Mouse (Mus musculus) kidney, postnatal 0 days (tissue): ENCODE measurements around the gene Ooep. TPM values are rescaled to one million over a fixed set of nuclear protein-coding genes. Genes with fewer than 3 reads are reported as not detected.
"Not testable (repeated sequence)": the region's sequence is repeated elsewhere in the genome, so short reads cannot be mapped to it uniquely, and the experiment has no call there.

Experiments
- ATAC-seq: fragments of 200-750 bp; cut with Nextera tagmentation; replicated peaks from 2 replicates; pipeline ENCODE4 v1.8.0; 2017; ENCODE audit warnings: low read depth, moderate number of reproducible peaks, moderate TSS enrichment, moderate library complexity; ENCODE audit not compliant: low FRiP score
- DNase-seq: peaks from one replicate; pipeline ENCODE4 v3.0.0-alpha.2; 2016; ENCODE audit warnings: low spot score
- H3K27ac ChIP-seq: fragments of 300-500 bp; sonication (generic); 2 replicates; pipeline ENCODE4 v1.5.1; 2014; ENCODE audit warnings: mild to moderate bottlenecking
- H3K27me3 ChIP-seq: fragments of 300-500 bp; sonication (generic); 2 replicates; pipeline ENCODE4 v1.6.1; 2014; ENCODE audit warnings: low read length, mixed read lengths; ENCODE audit not compliant: insufficient read depth
- H3K36me3 ChIP-seq: fragments of 300-500 bp; sonication (generic); 2 replicates; pipeline ENCODE4 v1.6.1; 2014; ENCODE audit warnings: low read length, mixed read lengths; ENCODE audit not compliant: insufficient read depth
- H3K4me1 ChIP-seq: fragments of 300-500 bp; sonication (generic); replicated peaks from 2 replicates; pipeline ENCODE4 v1.6.1; 2014; ENCODE audit warnings: antibody characterized with exemption, low read length, mixed read lengths; ENCODE audit not compliant: insufficient read depth
- H3K4me2 ChIP-seq: fragments of 300-500 bp; sonication (generic); 2 replicates; pipeline ENCODE4 v1.6.1; 2014; ENCODE audit warnings: mild to moderate bottlenecking, low read length, moderate library complexity, mixed read lengths
- H3K4me3 ChIP-seq: fragments of 300-500 bp; sonication (generic); replicated peaks from 2 replicates; pipeline ENCODE4 v1.5.1; 2014; ENCODE audit warnings: low read depth, low read length
- H3K9ac ChIP-seq: fragments of 300-500 bp; sonication (generic); 2 replicates; pipeline ENCODE4 v1.6.1; 2014; ENCODE audit warnings: low read depth, low read length
- H3K9me3 ChIP-seq: fragments of 300-500 bp; sonication (generic); replicated peaks from 2 replicates; pipeline ENCODE4 v1.6.1; 2016; ENCODE audit warnings: low read length, inconsistent platforms, mixed read lengths
- CTCF ChIP-seq: IDR thresholded peaks from 2 replicates; pipeline ENCODE4 v1.5.1; 2016; ENCODE audit warnings: antibody characterized with exemption, low read depth, mild to moderate bottlenecking, moderate library complexity
- WGBS: fragments of 180-500 bp; shearing (Covaris S2); extraction: QIAGEN DNeasy Blood & Tissue Kit; methylation state at CpG from one replicate; pipeline ENCODE4 v1.1.7; 2014; 5-methylcytosine and 5-hydroxymethylcytosine counted together
- polyA plus RNA-seq: library from polyadenylated mRNA; unstranded; fragments of >200 nt; fragmentation: Nextera tagmentation; extraction: Ambion mirVana; gene quantifications from 2 replicates; pipeline ENCODE4 v1.2.1, GENCODE M21; 2015

Gene Ooep
- polyA plus RNA-seq, 1 experiment from 2014 or later: 3.0 TPM

DNA sequence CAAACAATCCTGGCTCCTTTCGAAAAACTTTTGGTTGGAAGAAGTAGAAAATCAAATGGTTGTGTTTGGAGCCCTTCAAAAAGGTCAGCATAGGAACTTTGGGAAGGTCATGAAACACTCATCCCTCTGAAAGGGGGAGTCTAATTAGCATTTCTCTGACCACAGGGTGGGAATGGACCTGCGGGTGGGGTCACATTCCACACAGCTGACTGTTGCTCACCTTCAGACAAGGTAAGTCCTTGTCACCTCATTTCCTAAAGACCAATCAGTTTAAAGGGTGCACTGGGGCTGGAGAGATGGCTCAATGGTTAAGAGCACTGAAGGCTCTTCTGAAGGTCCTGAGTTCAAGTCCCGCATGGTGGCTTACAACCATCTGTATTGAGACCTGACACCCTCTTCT, 7.1 kb downstream of the Ooep start:
- WGBS: 98% methylated on average over 3 of the region's 3 CpGs
- no peaks in the 10 kb centered on the region for H3K4me1 ChIP-seq
- no peak for TF ChIP-seq CTCF
- no peak overlapping the region for H3K4me2 ChIP-seq
- H3K4me3 ChIP-seq: no peak overlapping the region
- H3K9ac ChIP-seq: no peak overlapping the region
- ATAC-seq (no peak), DNase-seq (no peak)
- H3K9me3 ChIP-seq: no peaks in the 10 kb centered on the region
- H3K36me3 ChIP-seq: no peaks in the 10 kb centered on the region
- H3K27me3 ChIP-seq: no peaks in the 10 kb centered on the region
- no peak overlapping the region for H3K27ac ChIP-seq

- Histone ChIP-seq H3K4me2 (no peak overlapping the region), H3K27me3 (no peaks in the 10 kb centered on the region), H3K9me3 (no peaks in the 10 kb centered on the region), H3K36me3 (no peaks in the 10 kb centered on the region), H3K4me3 (no peak overlapping the region), H3K9ac (no peak overlapping the region), H3K27ac (no peak overlapping the region), H3K4me1 (no peaks in the 10 kb centered on the region)
- no peak for ATAC-seq
- TF ChIP-seq CTCF: no peak
- no peak for DNase-seq
- 89% methylated on average over 7 of the region's 7 CpGs for WGBS
Observed at GRCm38 (mm10) chr9:78369786-78370185, 8.7 kb downstream of the Ooep start.

DNA sequence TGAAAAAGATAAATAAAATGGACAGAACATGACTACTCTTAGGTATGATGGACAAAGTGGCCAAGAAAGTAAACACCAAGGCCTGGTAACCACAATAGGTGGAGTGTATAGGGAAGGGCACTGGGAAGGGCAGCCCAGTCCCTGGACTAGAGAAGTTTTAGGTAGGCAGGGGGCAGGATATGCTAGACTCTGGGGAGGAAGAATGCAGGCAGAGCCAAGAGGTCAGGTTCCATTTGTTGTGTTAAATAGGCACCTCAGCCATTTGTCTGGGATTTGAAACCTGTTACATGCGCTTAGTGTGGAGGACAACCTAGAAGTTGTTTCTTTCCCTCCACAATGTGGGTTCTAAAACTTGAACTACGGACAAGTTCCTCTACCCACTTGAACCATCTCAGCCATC, 9.2 kb downstream of the Ooep start:
- Histone ChIP-seq H3K9ac (no peak overlapping the region), H3K36me3 (no peaks in the 10 kb centered on the region), H3K4me2 (no peak overlapping the region), H3K4me3 (no peak overlapping the region), H3K9me3 (no peaks in the 10 kb centered on the region), H3K4me1 (no peaks in the 10 kb centered on the region), H3K27me3 (no peaks in the 10 kb centered on the region), H3K27ac (no peak overlapping the region)
- no peak for TF ChIP-seq CTCF
- ATAC-seq (no peak), DNase-seq (no peak)
- WGBS: 93% methylated on average over 2 of the region's 2 CpGs

- Histone ChIP-seq H3K27me3 (no peaks in the 10 kb centered on the region), H3K9ac (no peak overlapping the region), H3K4me1 (no peaks in the 10 kb centered on the region), H3K4me2 (no peak overlapping the region), H3K9me3 (no peaks in the 10 kb centered on the region), H3K36me3 (no peaks in the 10 kb centered on the region), H3K4me3 (no peak overlapping the region), H3K27ac (no peak overlapping the region)
- WGBS: 57% methylated on average over 3 of the region's 3 CpGs
- DNase-seq (no peak), ATAC-seq (no peak)
- TF ChIP-seq CTCF: no peak
Observed at GRCm38 (mm10) chr9:78368671-78369293, 9.7 kb downstream of the Ooep start.

DNA sequence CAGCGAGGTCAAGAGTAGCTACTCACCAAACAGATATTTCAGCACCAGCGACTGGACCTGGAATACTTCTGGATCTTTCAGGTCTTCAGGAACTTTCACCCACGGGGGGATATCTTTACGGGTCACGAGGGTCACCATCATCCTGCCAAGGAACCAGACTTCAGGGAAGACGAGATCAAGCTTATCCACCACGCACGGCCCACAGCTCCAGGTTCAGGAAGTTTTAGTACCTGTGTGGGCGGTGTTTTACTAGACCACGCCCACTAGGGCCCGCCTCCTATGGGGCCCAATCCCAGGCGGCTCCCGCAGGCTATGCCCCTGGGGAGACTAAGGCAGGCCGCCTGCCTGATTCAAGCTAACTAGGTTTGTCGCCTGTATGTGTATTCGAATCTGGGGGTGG, 10.6 kb downstream of the Ooep start, which contains the start of gene Dppa5a:
Gene Dppa5a, minus strand, starts transcription at position 219 of the 400 bp plus-strand sequence.
- 93% methylated on average over 16 of the region's 16 CpGs for WGBS
- not testable (repeated sequence) for H3K9ac ChIP-seq, H3K9me3 ChIP-seq, H3K4me1 ChIP-seq, H3K4me3 ChIP-seq, DNase-seq, H3K27ac ChIP-seq, H3K27me3 ChIP-seq, H3K36me3 ChIP-seq, ATAC-seq, H3K4me2 ChIP-seq

GRCm38 (mm10) chr9:78365850-78366544, 12.5 kb downstream of the Ooep start:
- 74% methylated on average over 13 of the region's 13 CpGs for WGBS
- H3K4me3 ChIP-seq: no peak overlapping the region
- no peak for TF ChIP-seq CTCF

More at GRCm38 (mm10) chr9:78365850-78366544, 12.5 kb downstream of the Ooep start:
- H3K9me3 ChIP-seq: no peaks in the 10 kb centered on the region
- no peak overlapping the region for H3K27ac ChIP-seq
- DNase-seq (no peak), ATAC-seq (no peak)
- H3K4me1 ChIP-seq: no peaks in the 10 kb centered on the region
- no peak overlapping the region for H3K4me2 ChIP-seq
- H3K27me3 ChIP-seq: no peaks in the 10 kb centered on the region
- no peaks in the 10 kb centered on the region for H3K36me3 ChIP-seq
- H3K9ac ChIP-seq: no peak overlapping the region
